ENCODE assay signal across 9 mouse cellular contexts in the genomic region with DNA sequence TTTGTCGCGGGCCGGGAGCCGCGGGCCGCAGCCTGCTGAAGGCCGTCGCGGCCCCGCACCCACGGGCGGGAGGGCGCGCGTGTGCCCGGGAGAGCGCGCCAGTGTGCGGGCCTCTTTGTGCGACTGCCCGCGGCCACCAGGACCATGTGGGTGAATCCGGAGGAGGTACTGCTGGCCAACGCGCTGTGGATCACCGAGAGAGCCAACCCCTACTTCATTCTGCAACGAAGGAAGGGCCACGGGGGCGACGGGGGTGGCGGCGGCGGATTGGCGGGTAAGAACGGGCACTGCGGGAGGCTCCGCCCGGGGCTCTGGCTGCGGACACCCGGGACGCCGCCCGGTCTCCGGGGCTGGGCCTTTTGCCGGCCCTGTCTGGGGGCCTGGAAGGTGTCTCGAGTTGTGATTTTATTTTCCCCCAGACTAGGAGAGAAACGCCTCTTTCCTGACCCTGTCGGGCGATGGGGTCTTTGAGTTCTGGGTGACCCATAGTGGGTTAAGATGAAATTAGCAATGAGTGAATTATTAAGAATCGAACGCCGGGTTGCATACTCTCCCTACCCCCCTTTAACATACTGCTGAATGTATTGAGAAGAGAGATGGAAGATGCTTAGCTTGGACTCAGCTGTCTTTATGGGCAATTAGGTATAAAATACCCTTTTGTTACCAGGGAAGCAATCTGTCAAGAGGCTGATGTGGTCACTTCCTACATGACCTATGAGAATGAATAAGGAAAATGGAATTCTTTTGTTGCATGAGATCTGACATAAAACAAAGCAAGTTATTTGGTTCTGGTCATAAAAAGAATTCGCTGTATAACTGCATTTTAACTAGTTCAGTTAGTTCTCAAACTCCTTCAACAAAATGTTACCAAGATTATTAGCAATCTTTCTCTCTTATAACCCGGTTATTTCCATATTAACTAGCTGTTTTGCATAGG. TPM values are rescaled to one million over a fixed set of nuclear protein-coding genes. Genes with fewer than 3 reads are reported as not detected.
DNase-seq lines count a peak whose midpoint lies in the region; ATAC-seq and TF ChIP-seq lines count a peak whose summit lies in the region.
"Had no signal": no experiment of that assay in that cellular context is flagged by ENCODE, and none has a peak within 500 bp of the region (broad histone marks: within the 10 kb centered on the region; RNA-seq: fewer than 3 reads in every experiment).

TSS of gene Gm10645 (minus strand) at position 240 of the 937 bp plus-strand sequence.

- no peak for TF ChIP-seq CTCF in E14TG2a.4 (conservative IDR thresholded peaks at IDR 0.05; ENCODE audit: low read length)
- TF ChIP-seq CTCF in heart, postnatal 0 days (IDR thresholded peaks at IDR 0.05; ENCODE audit: low read depth), result no peak
- no peak for TF ChIP-seq CTCF in midbrain, postnatal 0 days (IDR thresholded peaks at IDR 0.05)
- TF ChIP-seq CTCF in stomach, postnatal 0 days (IDR thresholded peaks at IDR 0.05; ENCODE audit: low read depth), result no peak

- peak within 1 kb of the TSS; percentile 90 for H3K27ac ChIP-seq in forebrain, embryonic 15.5 days (replicated peaks)
- H3K27ac ChIP-seq in heart, postnatal 0 days (ENCODE audit: low read depth), result peak within 1 kb of the TSS; percentile 79
- peak within 1 kb of the TSS; percentile 65 for H3K27ac ChIP-seq in liver, embryonic 12.5 days
- peak within 1 kb of the TSS; percentile 94 for H3K27ac ChIP-seq in midbrain, postnatal 0 days (ENCODE audit: low read depth, low read length)
- H3K27ac ChIP-seq in stomach, postnatal 0 days (replicated peaks), result peak within 1 kb of the TSS; percentile 95

- peaks cover 71% of the 10 kb centered on the region for H3K4me1 ChIP-seq in E14TG2a.4 (replicated peaks; ENCODE audit: low read depth, low read length)
- peaks cover 32% of the 10 kb centered on the region for H3K4me1 ChIP-seq in forebrain, embryonic 15.5 days
- no peaks in the 10 kb centered on the region; the same call in 1 of the 2 replicates for H3K4me1 ChIP-seq in heart, postnatal 0 days (ENCODE audit: control insufficient read depth, insufficient read depth)
- peaks cover 7% of the 10 kb centered on the region; the same call in 1 of the 2 replicates for H3K4me1 ChIP-seq in liver, embryonic 12.5 days
- H3K4me1 ChIP-seq in midbrain, postnatal 0 days (ENCODE audit: insufficient read depth, low read length), result peaks cover 12% of the 10 kb centered on the region; the same call in 1 of the 2 replicates
- H3K4me1 ChIP-seq in stomach, postnatal 0 days (replicated peaks; ENCODE audit: control insufficient read depth, insufficient read depth), result no peaks in the 10 kb centered on the region

- H3K36me3 ChIP-seq in E14TG2a.4 (ENCODE audit: insufficient read depth, low read length), result no peaks in the 10 kb centered on the region
- no peaks in the 10 kb centered on the region for H3K36me3 ChIP-seq in forebrain, embryonic 15.5 days
- no peaks in the 10 kb centered on the region for H3K36me3 ChIP-seq in heart, postnatal 0 days (replicated peaks; ENCODE audit: control insufficient read depth, insufficient read depth, low read length)
- no peaks in the 10 kb centered on the region for H3K36me3 ChIP-seq in liver, embryonic 12.5 days
- H3K36me3 ChIP-seq in midbrain, postnatal 0 days (ENCODE audit: insufficient read depth, low read length), result no peaks in the 10 kb centered on the region
- H3K36me3 ChIP-seq in stomach, postnatal 0 days (ENCODE audit: control insufficient read depth, insufficient read depth, low read length), result no peaks in the 10 kb centered on the region

- 2% methylated on average over 54 of the region's 54 CpGs for WGBS in forebrain, embryonic 15.5 days
- WGBS in heart, postnatal 0 days, result 4% methylated on average over 48 of the region's 54 CpGs
- 4% methylated on average over 53 of the region's 54 CpGs for WGBS in liver, embryonic 12.5 days (ENCODE audit: insufficient replicate concordance)
- 1% methylated on average over 54 of the region's 54 CpGs for WGBS in midbrain, postnatal 0 days
- WGBS in stomach, postnatal 0 days, result 3% methylated on average over 54 of the region's 54 CpGs

- H3K4me2 ChIP-seq in forebrain, embryonic 15.5 days (replicated peaks), result peak within 1 kb of the TSS; percentile 65
- peak within 1 kb of the TSS; percentile 91 for H3K4me2 ChIP-seq in heart, postnatal 0 days (ENCODE audit: low read depth, low read length)
- H3K4me2 ChIP-seq in liver, embryonic 12.5 days, result peak within 1 kb of the TSS; percentile 81
- peak within 1 kb of the TSS; percentile 66 for H3K4me2 ChIP-seq in midbrain, postnatal 0 days (ENCODE audit: low read depth, low read length, poor library complexity, severe bottlenecking)
- H3K4me2 ChIP-seq in stomach, postnatal 0 days (replicated peaks; ENCODE audit: low read depth), result peak within 1 kb of the TSS; percentile 89

- DNase-seq in heart, postnatal 0 days (ENCODE audit: low spot score), result peak; percentile 19
- DNase-seq in kidney, postnatal 25 days, result peak; percentile 8 to 52
- DNase-seq in midbrain, postnatal 0 days (ENCODE audit: low spot score), result peak; percentile 40
- peak; percentile 79 for DNase-seq in stomach, postnatal 0 days (ENCODE audit: low spot score)

- TF ChIP-seq EP300 in heart, postnatal 0 days (IDR thresholded peaks at IDR 0.05; ENCODE audit: low read depth), result no peak
- TF ChIP-seq EP300 in stomach, postnatal 0 days (optimal IDR thresholded peaks at IDR 0.05), result no peak

- H3K27me3 ChIP-seq in E14TG2a.4 (ENCODE audit: insufficient read depth, low read length), result peaks cover 4% of the 10 kb centered on the region; the same call in 1 of the 2 replicates
- H3K27me3 ChIP-seq in forebrain, embryonic 15.5 days, result no peaks in the 10 kb centered on the region
- H3K27me3 ChIP-seq in heart, postnatal 0 days (ENCODE audit: control insufficient read depth, insufficient read depth, low read length), result peaks cover 25% of the 10 kb centered on the region
- H3K27me3 ChIP-seq in liver, embryonic 12.5 days (replicated peaks), result peaks cover 50% of the 10 kb centered on the region
- no peaks in the 10 kb centered on the region for H3K27me3 ChIP-seq in midbrain, postnatal 0 days (ENCODE audit: insufficient read depth, low read length)
- no peaks in the 10 kb centered on the region for H3K27me3 ChIP-seq in stomach, postnatal 0 days (ENCODE audit: control insufficient read depth, insufficient read depth, low read length)

- peak; percentile 56 for ATAC-seq in cerebellum, adult (ENCODE audit: insufficient number of reproducible peaks, low FRiP score, low TSS enrichment)
- peak; percentile 80 for ATAC-seq in forebrain, embryonic 15.5 days (replicated peaks)
- ATAC-seq in heart, postnatal 0 days (ENCODE audit: insufficient read depth, low read depth), result peak; percentile 61
- ATAC-seq in liver, embryonic 12.5 days, result peak; percentile 52
- ATAC-seq in midbrain, postnatal 0 days (ENCODE audit: low FRiP score), result peak; percentile 82
- peak; percentile 59 for ATAC-seq in stomach, postnatal 0 days (ENCODE audit: low FRiP score, low TSS enrichment)

- no peaks in the 10 kb centered on the region for H3K9me3 ChIP-seq in E14TG2a.4 (ENCODE audit: low read length)
- no peaks in the 10 kb centered on the region for H3K9me3 ChIP-seq in forebrain, embryonic 15.5 days
- H3K9me3 ChIP-seq in heart, postnatal 0 days (replicated peaks; ENCODE audit: control insufficient read depth, low read length), result no peaks in the 10 kb centered on the region
- no peaks in the 10 kb centered on the region for H3K9me3 ChIP-seq in liver, embryonic 12.5 days (replicated peaks)
- no peaks in the 10 kb centered on the region for H3K9me3 ChIP-seq in midbrain, postnatal 0 days (ENCODE audit: low read length)
- no peaks in the 10 kb centered on the region for H3K9me3 ChIP-seq in stomach, postnatal 0 days (ENCODE audit: control insufficient read depth, low read length)

- peak within 1 kb of the TSS; percentile 87 for H3K9ac ChIP-seq in forebrain, embryonic 15.5 days (replicated peaks)
- peak within 1 kb of the TSS; percentile 80 for H3K9ac ChIP-seq in heart, postnatal 0 days (replicated peaks; ENCODE audit: low read depth, low read length)
- peak within 1 kb of the TSS; percentile 62 for H3K9ac ChIP-seq in liver, embryonic 12.5 days
- H3K9ac ChIP-seq in midbrain, postnatal 0 days (replicated peaks; ENCODE audit: low read length, poor library complexity, severe bottlenecking), result peak within 1 kb of the TSS; percentile 99
- H3K9ac ChIP-seq in stomach, postnatal 0 days (ENCODE audit: low read length), result peak within 1 kb of the TSS; percentile 88

- H3K4me3 ChIP-seq in E14TG2a.4 (replicated peaks; ENCODE audit: low read length), result peak within 1 kb of the TSS; percentile 89
- H3K4me3 ChIP-seq in forebrain, embryonic 15.5 days, result peak within 1 kb of the TSS; percentile 58
- H3K4me3 ChIP-seq in heart, postnatal 0 days (ENCODE audit: low read depth, low read length), result peak within 1 kb of the TSS; percentile 69
- peak within 1 kb of the TSS; percentile 62 for H3K4me3 ChIP-seq in liver, embryonic 12.5 days
- H3K4me3 ChIP-seq in midbrain, postnatal 0 days (ENCODE audit: low read depth, low read length), result peak within 1 kb of the TSS; percentile 96
- peak within 1 kb of the TSS; percentile 77 for H3K4me3 ChIP-seq in stomach, postnatal 0 days (ENCODE audit: low read depth, low read length)

RNA-seq across cellular contexts. Expression of gene Gm10645, which starts in this region (rescaled TPM):
- polyA plus RNA-seq in forebrain, embryonic 15.5 days (2015; fragmentation: Nextera tagmentation; extraction: Ambion mirVana), result 5.5 and 8.1 TPM in 2 replicates
- total RNA-seq in heart, postnatal 0 days (2014; rRNA removed; ENCODE audit: low replicate concordance), result 3.6 TPM in 1 of 2 replicates, not detected in the other
- polyA plus RNA-seq in heart, postnatal 0 days (2015; fragmentation: Nextera tagmentation; extraction: Ambion mirVana), result 0.34 and 0.48 TPM in 2 replicates
- 0.44 and 0.48 TPM in 2 replicates for polyA plus RNA-seq in liver, embryonic 12.5 days (2016; fragmentation: Nextera tagmentation; extraction: Ambion mirVana)
- total RNA-seq in midbrain, postnatal 0 days (2014; rRNA removed), result 2.1 and 3.3 TPM in 2 replicates
- polyA plus RNA-seq in midbrain, postnatal 0 days (2015; fragmentation: Nextera tagmentation; extraction: Ambion mirVana), result 7.4 and 11.1 TPM in 2 replicates
- polyA plus RNA-seq in stomach, postnatal 0 days (2015; fragmentation: Nextera tagmentation; extraction: Ambion mirVana), result 3.3 TPM in 2 replicates
- total RNA-seq: MEL had no signal

Comparison
In these comparisons a context has a peak if more than half of its experiments do, and no peak if none do; other contexts are left out.
1. Peak in every context shown above with its lines: DNase-seq, ATAC-seq, H3K4me3 ChIP-seq and H3K27ac ChIP-seq.
2. Peak in ATAC-seq, H3K4me3 ChIP-seq, H3K27ac ChIP-seq, H3K9ac ChIP-seq and H3K4me2 ChIP-seq in liver, embryonic 12.5 days; RNA of the gene not detected or under 1 TPM.
3. DNase-seq: peak in every context shown above with its lines; median percentile 79 in stomach, postnatal 0 days; 40 in midbrain, postnatal 0 days; 30 in kidney, postnatal 25 days; 19 in heart, postnatal 0 days.